Mouse (Mus musculus) limb, embryonic 11.5 days (tissue): ENCODE data around the gene Ankrd50. TPM values are rescaled to one million over a fixed set of nuclear protein-coding genes. Genes with fewer than 3 reads are reported as not detected.
A peak's percentile ranks its signal among the peaks of the same experiment; 100 is the strongest.

ENCODE experiments used
- ATAC-seq: fragments of 200-750 bp; cut with Nextera tagmentation; 2 replicates; pipeline ENCODE4 v1.8.0; 2017; ENCODE audit warnings: low read depth; ENCODE audit not compliant: insufficient number of reproducible peaks, low FRiP score, low TSS enrichment
- DNase-seq: peaks from one replicate; pipeline ENCODE4 v3.0.0-alpha.2; 2015; ENCODE audit warnings: low spot score
- H3K27ac ChIP-seq: fragments of 300-500 bp; sonication (generic); replicated peaks from 2 replicates; pipeline ENCODE4 v1.5.1; 2014; ENCODE audit warnings: low read depth, mild to moderate bottlenecking, low read length
- H3K27me3 ChIP-seq: fragments of 300-500 bp; sonication (generic); 2 replicates; pipeline ENCODE4 v1.6.1; 2014; ENCODE audit warnings: mild to moderate bottlenecking, low read length, mixed read lengths; ENCODE audit not compliant: control insufficient read depth, insufficient read depth
- H3K36me3 ChIP-seq: fragments of 300-500 bp; sonication (generic); 2 replicates; pipeline ENCODE4 v1.6.1; 2014; ENCODE audit warnings: mild to moderate bottlenecking, low read length, moderate library complexity, mixed read lengths; ENCODE audit not compliant: control insufficient read depth, insufficient read depth
- H3K4me1 ChIP-seq: fragments of 300-500 bp; sonication (generic); 2 replicates; pipeline ENCODE4 v1.6.1; 2014; ENCODE audit warnings: low read length, mixed read lengths; ENCODE audit not compliant: control insufficient read depth, insufficient read depth
- H3K4me2 ChIP-seq: fragments of 300-500 bp; sonication (generic); 2 replicates; pipeline ENCODE4 v1.6.1; 2014; ENCODE audit warnings: low read depth, mild to moderate bottlenecking, moderate library complexity; ENCODE audit not compliant: severe bottlenecking
- H3K4me3 ChIP-seq: fragments of 300-500 bp; sonication (generic); 2 replicates; pipeline ENCODE4 v1.5.1; 2014; ENCODE audit warnings: low read depth, low read length
- H3K9ac ChIP-seq: fragments of 300-500 bp; sonication (generic); 2 replicates; pipeline ENCODE4 v1.6.1; 2014; ENCODE audit warnings: mild to moderate bottlenecking, low read length
- H3K9me3 ChIP-seq: fragments of 300-500 bp; sonication (generic); 2 replicates; pipeline ENCODE4 v1.6.1; 2016; ENCODE audit warnings: low read length; ENCODE audit not compliant: control insufficient read depth
- WGBS: fragments of 180-500 bp; shearing (Covaris S2); extraction: QIAGEN DNeasy Blood & Tissue Kit; methylation state at CpG from one replicate; pipeline ENCODE4 v1.1.7; 2014; 5-methylcytosine and 5-hydroxymethylcytosine counted together
- polyA plus RNA-seq: library from polyadenylated mRNA; unstranded; fragments of >200 nt; fragmentation: Nextera tagmentation; extraction: Ambion mirVana; gene quantifications from 2 replicates; pipeline ENCODE4 v1.2.1, GENCODE M21; 2014

Gene Ankrd50
- polyA plus RNA-seq, result 18.1 and 22.7 TPM in 2 replicates

GRCm38 (mm10) chr3:38484191-38485106, at the start of gene Ankrd50:
Gene Ankrd50 (minus strand): TSS chr3:38484844.
- Histone ChIP-seq H3K4me2 (peak within 1 kb of the TSS; percentile 61), H3K9ac (peak within 1 kb of the TSS; percentile 95), H3K9me3 (no peaks in the 10 kb centered on the region), H3K27ac (peak within 1 kb of the TSS; percentile 82), H3K27me3 (no peaks in the 10 kb centered on the region), H3K4me3 (peak within 1 kb of the TSS; percentile 60), H3K36me3 (no peaks in the 10 kb centered on the region), H3K4me1 (peaks cover 20% of the 10 kb centered on the region)
- WGBS, result under 1% methylated on average over 72 of the region's 81 CpGs
- DNase-seq, result peak; percentile 100
- peak; percentile 98 for ATAC-seq

- H3K4me1 ChIP-seq, result no peaks in the 10 kb centered on the region
- H3K9ac ChIP-seq, result no peak overlapping the region
- no peak overlapping the region for H3K4me3 ChIP-seq
- H3K27me3 ChIP-seq, result no peaks in the 10 kb centered on the region
- H3K36me3 ChIP-seq, result no peaks in the 10 kb centered on the region
- H3K4me2 ChIP-seq, result no peak overlapping the region
- 92% methylated on average over 6 of the region's 6 CpGs for WGBS
- no peaks in the 10 kb centered on the region for H3K9me3 ChIP-seq
- DNase-seq (no peak), ATAC-seq (no peak)
- H3K27ac ChIP-seq, result no peak overlapping the region
Observed at GRCm38 (mm10) chr3:38534245-38534644, 49.6 kb upstream of the Ankrd50 start.

GRCm38 (mm10) chr3:38520426-38520825, 35.8 kb upstream of the Ankrd50 start:
- no peak for DNase-seq
- H3K4me2 ChIP-seq, result no peak overlapping the region
- ATAC-seq, result no peak
- no peak overlapping the region for H3K4me3 ChIP-seq
- no peaks in the 10 kb centered on the region for H3K36me3 ChIP-seq
- H3K27me3 ChIP-seq, result no peaks in the 10 kb centered on the region
- 88% methylated on average over 2 of the region's 2 CpGs for WGBS
- no peak overlapping the region for H3K9ac ChIP-seq
- H3K4me1 ChIP-seq, result no peaks in the 10 kb centered on the region
- H3K9me3 ChIP-seq, result no peaks in the 10 kb centered on the region
- no peak overlapping the region for H3K27ac ChIP-seq

DNA sequence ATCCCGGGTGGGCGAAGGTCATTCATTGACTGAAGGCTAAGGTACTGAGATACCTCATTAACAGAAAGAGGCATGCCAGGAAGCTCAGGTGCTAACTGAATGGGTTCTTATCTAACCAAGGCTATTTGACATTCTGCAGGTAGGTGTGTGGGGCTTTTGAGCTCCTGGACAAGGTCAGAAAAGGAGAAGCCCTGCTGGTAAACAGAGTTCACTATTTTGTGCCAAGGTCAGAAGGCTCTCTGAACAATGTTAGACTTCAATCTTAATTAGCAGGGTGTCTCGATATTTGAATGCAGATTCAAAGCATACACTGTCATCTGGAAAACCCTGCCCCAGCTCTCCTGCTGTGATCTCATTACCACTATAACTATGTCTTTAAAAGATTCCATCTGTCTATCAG, 35.3 kb upstream of the Ankrd50 start:
- Histone ChIP-seq H3K4me2 (no peak overlapping the region), H3K4me3 (no peak overlapping the region), H3K4me1 (no peaks in the 10 kb centered on the region), H3K36me3 (no peaks in the 10 kb centered on the region), H3K27ac (no peak overlapping the region), H3K9me3 (no peaks in the 10 kb centered on the region), H3K27me3 (no peaks in the 10 kb centered on the region), H3K9ac (no peak overlapping the region)
- 82% methylated on average over 3 of the region's 3 CpGs for WGBS
- ATAC-seq (no peak), DNase-seq (no peak)

DNA sequence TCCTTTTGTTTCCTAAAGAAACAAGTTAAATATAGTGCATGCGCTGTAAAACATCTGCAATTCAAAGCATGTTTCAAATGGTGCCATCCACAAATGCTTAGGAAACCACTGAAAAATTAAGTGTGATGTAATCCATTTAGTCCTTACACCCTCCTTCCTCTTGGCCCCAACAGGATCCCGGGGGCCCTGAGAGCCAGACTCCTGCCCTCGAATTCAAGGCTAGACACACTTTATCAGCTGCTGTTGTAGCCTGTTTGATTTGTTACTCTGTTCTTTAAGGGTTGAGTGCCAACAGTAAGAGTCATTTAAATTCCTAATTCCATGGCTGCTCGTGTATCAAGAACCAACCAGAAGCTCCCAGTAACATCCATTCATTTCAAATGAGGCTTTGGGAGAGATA, 19.0 kb upstream of the Ankrd50 start:
- Histone ChIP-seq H3K9ac (no peak overlapping the region), H3K27ac (no peak overlapping the region), H3K9me3 (no peaks in the 10 kb centered on the region), H3K4me3 (no peak overlapping the region), H3K4me1 (no peaks in the 10 kb centered on the region), H3K27me3 (no peaks in the 10 kb centered on the region), H3K36me3 (no peaks in the 10 kb centered on the region), H3K4me2 (no peak overlapping the region)
- 74% methylated on average over 4 of the region's 4 CpGs for WGBS
- no peak for ATAC-seq
- DNase-seq, result no peak

- DNase-seq (no peak), ATAC-seq (no peak)
- Histone ChIP-seq H3K9ac (no peak overlapping the region), H3K9me3 (no peaks in the 10 kb centered on the region), H3K27ac (no peak overlapping the region), H3K27me3 (no peaks in the 10 kb centered on the region), H3K4me1 (no peaks in the 10 kb centered on the region), H3K4me2 (no peak overlapping the region), H3K36me3 (no peaks in the 10 kb centered on the region), H3K4me3 (no peak overlapping the region)
- 44% methylated on average over 5 of the region's 5 CpGs for WGBS
Observed at GRCm38 (mm10) chr3:38502156-38502555, 17.5 kb upstream of the Ankrd50 start.

DNA sequence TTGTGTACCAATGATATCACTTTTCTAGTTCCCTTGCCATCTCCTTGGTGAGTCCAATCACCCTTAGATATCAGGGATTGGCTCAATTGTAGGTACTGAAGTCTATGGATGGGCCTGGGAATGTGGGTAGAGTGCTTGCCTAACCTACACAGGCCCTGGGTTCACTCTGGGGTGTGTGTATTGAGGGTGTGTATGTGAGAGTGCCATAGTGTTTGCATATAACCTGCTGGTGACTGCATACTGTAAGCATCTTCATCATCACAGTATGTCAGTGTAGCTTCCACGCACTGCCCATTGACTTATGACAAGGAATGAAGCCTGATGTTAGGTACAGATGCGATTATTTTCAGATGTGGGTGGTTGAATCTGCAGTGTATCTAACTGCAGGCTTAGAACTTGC, 17.1 kb upstream of the Ankrd50 start:
- Histone ChIP-seq H3K4me2 (no peak overlapping the region), H3K27ac (no peak overlapping the region), H3K36me3 (no peaks in the 10 kb centered on the region), H3K9ac (no peak overlapping the region), H3K9me3 (no peaks in the 10 kb centered on the region), H3K4me3 (no peak overlapping the region), H3K4me1 (no peaks in the 10 kb centered on the region), H3K27me3 (no peaks in the 10 kb centered on the region)
- 95% methylated on average over 2 of the region's 2 CpGs for WGBS
- ATAC-seq (no peak), DNase-seq (no peak)

DNA sequence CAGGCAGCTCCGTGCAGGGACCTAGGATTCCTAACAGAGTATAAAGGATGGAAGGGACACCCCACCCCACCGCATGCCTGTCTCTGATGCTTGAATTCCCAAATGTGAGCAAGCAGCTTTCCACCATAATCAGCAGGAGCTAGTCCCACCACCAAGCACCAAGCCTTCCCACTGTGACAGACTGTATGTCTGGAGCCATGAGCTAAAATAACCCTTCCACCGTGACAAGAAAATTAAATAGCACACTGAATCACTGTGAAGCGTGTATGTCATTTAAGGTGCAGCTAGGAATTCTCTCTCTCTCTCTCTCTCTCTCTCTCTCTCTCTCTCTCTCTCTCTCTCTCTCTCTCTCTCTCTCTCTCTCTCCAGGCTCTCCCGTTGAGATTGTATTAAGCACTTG, 16.7 kb upstream of the Ankrd50 start:
- Histone ChIP-seq H3K4me3 (no peak overlapping the region), H3K9ac (no peak overlapping the region), H3K27ac (no peak overlapping the region), H3K36me3 (no peaks in the 10 kb centered on the region), H3K4me2 (no peak overlapping the region), H3K9me3 (no peaks in the 10 kb centered on the region), H3K4me1 (no peaks in the 10 kb centered on the region), H3K27me3 (no peaks in the 10 kb centered on the region)
- no peak for DNase-seq
- no peak for ATAC-seq
- WGBS, result 81% methylated on average over 5 of the region's 5 CpGs
